Mouse (Mus musculus) bone marrow, adult 2 months (tissue): Measurements from ENCODE around the gene Fli1.

Experiments used
- CTCF ChIP-seq: fragments of 200-500 bp; IDR thresholded peaks from 2 replicates; pipeline ENCODE4 v1.5.1; 2011; ENCODE audit warnings: low read length, control low read depth; ENCODE audit not compliant: control insufficient read depth, insufficient read depth
- POLR2A ChIP-seq: fragments of 200-500 bp; IDR thresholded peaks from 2 replicates; pipeline ENCODE4 v1.6.1; 2011; ENCODE audit warnings: low read depth, mild to moderate bottlenecking, control low read depth, low read length, borderline replicate concordance; ENCODE audit not compliant: control insufficient read depth

GRCm38 (mm10) chr9:32503995-32504451 lies 38.6 kb downstream of the Fli1 start:
- no peak for TF ChIP-seq CTCF
- no peak for TF ChIP-seq POLR2A
